Mouse (Mus musculus): ENCODE measurements at regions not wholly inside any gene's neighbourhood (a gene's known extent, or its start where the extent isn't known, plus 50 kb on each side); places are given as distances from the start of the nearest gene placed in this dataset.

DNA sequence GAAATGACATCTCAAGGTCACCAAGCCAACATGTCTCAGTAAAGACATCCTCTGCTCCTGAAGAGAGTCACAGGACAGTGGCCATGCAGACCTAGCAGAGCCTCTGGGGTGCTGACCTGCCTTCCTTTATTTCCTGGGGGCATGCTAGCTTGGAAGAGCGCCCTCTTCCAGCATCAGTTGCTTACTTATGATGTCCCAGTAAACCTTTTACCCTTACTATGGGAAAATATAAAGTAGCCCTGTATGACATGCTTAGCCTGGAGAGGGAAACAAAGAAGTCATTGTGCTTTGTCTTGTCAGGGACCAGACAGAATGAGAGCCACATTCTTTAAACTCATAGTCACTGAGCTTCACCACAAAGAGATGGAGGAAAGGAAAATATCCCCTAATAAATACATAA, 82.9 kb downstream of the Postn start:
- DNase-seq: peak; percentile 3 to 23

DNA sequence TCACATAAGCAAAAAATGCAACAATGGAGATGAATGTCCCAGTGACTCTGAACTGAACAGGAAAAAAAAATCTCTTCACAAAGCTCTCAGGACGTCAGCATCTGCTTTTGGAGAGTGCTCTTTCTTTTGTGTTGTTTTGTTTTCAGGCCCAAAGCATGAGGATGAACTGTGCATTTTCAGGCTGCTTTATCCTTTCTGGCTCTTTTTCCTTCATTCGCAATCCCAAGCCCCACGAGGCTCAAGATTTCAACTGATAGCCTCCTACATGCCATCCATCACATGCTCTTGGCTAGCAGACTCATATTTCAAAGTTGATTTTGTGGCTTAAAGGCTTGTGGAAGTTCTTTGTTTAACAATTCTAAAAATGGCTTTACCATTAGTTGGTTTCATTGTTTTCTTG, 86.0 kb downstream of the Postn start:
- DNase-seq: no peak

DNA sequence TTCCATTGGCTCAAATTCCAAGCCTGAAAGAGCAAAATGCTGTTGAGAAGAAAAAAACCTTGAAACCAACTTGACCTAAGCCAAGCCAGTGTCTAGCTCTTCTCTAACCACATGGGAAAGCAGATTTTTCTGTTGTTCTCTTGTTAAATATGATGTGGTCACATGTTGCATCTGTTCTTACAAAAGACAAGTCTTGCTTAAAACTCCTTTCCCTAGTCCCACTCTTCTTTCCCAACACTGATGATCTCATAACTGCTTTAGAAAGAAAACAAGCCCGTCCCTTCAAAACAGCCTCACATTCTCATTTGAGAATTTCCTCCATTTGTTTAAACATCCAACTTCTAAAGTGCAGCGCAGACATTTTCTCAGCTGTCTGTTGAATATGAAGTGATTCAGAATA, 96.5 kb downstream of the Postn start:
- no peak for DNase-seq

DNA sequence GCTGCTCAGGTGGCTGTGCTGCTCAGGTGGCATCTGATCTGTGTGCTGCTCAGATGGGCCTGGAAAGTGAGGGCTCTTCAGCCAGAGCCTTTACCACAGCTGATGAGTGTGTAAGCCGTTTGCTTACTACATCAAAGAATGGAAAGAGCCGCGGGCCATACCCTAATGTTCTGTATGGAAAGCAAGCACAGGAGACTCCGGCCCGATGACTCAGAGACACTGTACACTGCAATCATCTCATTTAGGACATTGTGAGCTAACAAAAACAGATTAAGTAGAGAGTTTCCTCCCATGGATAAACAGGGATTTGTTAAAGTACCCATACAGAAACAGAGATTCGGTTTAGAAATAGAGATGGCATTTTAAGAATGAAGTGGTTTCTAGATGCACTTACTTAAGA, 100.5 kb downstream of the Postn start:
- DNase-seq: no peak

DNA sequence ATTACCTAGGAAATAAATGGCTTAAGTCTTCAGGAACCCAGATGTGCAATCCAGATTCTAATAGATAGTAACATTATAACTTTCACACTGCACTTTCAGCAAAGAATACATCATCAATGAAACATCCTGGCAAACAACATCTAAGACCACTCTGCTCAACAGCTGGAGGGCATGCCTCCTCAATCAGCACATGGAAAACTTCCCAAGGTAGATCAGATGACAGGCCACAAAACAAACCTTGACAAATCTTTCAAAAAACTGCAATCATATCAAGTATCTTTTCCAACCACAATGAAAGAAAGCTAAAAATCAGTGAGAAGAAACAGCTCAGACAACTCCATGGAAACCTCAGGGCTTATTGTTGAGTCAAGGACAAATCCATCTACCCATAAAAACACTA, 105.2 kb downstream of the Postn start:
- DNase-seq: no peak

DNA sequence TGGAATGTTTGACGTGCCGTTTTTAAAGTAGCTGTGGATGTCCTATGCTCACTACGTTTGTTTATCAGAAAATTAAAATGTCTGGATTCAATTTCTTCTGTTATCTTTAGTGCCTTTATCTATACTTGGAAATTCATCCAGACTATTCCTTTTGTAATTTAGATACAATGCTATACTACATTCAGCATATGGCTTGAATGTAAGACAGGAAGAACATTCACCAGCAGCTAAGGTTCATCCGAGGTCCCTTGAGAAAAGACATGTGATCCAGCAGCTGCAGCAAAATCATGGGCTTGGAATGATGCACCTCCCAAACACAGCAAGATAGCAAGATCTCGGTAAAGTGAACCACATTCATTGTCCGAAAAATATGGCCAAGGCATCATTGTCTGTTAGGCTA, 113.3 kb downstream of the Postn start:
- no peak for DNase-seq

DNA sequence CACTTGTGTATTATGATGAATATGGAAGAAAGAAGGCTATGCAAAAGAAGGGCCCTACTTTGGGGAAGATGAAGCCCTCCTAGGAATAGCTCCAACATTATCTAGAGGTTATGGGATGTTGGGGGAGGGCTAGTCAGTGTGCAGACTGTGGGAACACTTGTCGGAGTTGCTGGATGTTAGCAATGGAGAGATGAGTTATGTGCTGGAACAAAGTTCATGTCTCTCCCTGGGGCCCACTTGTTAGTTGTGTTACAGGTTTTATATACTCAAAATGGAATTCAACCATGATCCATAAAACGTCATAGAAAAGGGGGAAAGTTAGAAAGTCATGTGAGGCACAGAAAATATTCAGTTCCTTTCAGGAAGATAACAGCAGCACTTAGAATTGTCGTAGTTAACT, 115.0 kb downstream of the Postn start:
- DNase-seq: no peak

DNA sequence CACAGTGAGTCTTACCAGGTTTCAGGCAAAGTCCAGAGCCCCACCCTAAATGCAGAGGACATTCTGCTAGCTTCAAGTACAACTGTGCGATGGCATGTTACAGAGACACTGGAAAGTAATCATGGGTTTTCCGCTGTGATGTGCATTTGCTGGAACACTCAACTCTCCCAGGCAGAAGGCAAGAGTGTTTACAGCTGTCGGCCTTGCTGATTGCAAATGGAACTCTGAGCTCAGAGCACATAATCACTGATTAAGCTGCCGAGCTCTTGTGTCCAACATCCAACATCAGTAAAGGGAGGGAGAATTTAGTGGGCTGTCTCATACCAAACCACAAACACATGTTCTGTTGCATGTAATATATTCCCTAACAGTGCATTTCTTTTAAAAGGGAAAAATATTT, 117.1 kb downstream of the Postn start:
- no peak for DNase-seq

DNA sequence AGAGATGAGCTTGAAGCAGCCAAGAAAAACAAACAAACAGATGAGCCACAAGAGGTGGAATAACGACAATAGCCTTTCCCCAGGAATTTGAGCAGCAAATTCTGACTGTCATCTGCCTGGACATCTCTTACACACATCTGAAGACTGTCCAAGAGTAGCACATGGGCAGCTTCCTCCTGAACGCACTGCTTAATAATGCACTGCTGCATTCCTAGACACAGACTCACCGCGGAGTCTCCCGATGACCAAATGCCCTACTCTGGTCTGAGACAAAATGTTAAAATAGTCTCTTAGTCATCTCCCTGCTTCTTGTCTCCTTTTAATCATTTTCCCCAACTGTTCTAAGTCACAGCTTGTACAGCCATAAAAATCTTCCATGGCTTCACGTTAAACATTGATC, 119.3 kb downstream of the Postn start:
- DNase-seq: no peak

DNA sequence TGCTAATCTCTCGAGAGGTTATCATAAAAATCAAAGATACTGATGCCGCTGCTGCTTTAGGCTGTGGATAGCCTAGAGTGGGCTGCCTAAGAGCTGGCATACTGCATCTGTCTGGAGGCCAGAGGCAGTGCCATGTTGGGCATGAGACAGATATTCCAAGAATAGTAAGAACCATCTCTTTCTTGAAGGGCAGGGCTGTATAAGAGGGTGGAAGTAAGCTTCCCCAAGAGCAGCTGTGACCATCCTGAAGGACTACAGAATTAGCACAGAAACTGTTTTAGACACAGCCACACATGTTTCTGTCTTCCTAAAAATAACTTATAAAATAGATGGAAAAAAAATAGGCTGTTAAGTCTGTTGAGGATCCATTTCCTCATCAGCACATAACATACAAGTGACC, 126.4 kb downstream of the Postn start:
- no peak for DNase-seq

DNA sequence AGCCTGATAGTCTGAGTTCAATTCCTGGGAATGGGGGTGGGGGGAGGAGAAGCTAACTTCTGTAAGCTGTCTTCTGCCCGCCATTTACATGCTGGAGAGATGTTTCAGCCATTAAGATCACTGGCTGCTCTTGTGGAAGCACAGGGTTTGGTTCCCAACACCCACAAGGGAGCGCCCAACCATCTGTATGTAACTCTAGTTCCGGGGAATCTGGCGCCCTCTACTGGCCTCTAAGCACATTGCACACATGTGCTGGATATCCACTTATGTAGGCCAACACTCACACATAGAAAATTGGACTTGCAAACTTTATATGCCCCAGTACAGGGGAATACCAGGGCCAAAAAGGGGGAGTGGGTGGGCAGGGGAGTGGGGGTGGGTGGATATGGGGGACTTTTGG, 126.9 kb downstream of the Postn start:
- no peak for DNase-seq

DNA sequence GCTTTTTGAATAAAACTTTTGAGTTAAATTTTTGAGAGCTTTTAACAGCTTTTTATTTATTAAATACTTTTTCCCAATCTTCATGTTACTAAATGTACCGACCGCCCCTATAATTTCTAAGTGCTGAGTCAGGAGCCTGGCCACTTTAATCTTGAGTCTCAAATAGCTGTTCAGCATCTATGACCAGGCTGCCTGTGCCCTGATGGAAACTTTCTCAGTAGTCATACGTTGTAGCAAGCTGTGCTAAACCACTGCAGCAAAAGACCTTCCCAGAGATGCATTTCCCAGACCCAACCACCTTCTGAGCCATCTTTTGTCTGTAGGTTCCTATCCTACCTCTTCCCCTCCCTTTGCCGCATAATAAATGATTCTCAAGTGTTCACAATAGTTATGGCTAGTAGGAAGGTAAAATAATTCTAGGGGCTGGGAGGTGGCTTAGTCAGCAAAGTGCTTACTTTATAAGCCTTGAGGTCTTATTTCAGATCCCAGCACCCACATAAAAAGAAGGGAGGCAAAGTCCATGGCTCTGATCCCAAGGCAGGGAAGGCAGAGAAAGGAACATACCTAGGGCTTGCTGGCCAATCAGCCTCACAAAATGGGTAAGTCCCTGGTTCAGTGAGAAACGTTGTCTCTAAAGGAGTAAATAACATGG, 129.5 kb downstream of the Postn start:
- no peak for DNase-seq

DNA sequence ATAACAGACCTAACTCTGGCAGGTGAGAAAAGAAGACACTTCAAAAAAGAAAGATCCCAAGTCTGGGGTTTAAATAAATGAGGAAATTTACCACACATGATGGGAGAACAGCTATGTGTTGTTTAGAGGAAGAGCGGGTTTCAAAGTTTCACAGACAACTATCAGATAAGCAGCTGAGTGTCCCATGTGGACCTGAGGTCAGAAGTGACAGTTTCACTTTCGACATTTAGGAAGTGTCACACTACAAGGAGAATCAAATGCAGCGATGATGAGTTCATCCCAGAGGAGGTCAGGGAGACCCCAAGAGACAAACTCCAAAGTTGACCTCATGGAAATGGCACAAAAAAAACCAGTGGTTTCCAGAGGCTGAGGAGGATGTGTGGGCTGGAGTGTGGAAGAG, 132.7 kb downstream of the Postn start:
- no peak for DNase-seq

DNA sequence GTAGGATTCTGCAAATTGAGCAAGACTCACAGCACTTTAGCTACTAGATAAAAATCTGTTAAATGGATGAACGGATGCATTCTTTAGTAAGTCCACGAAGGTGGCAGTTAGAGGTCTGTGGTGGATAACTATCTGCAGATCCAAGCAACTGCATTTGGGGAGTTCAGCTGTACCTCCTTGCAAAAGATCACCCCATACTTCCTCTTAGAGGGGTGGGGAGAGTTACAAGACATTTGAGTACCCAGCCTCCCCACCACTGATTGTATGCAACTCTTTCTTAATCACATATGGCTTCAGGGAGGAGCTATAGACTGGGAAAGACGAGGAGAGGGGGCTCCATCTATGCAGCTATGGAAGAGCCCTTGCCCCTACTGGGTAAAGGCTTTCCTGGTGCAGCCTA, 144.1 kb downstream of the Postn start:
- DNase-seq: no peak

DNA sequence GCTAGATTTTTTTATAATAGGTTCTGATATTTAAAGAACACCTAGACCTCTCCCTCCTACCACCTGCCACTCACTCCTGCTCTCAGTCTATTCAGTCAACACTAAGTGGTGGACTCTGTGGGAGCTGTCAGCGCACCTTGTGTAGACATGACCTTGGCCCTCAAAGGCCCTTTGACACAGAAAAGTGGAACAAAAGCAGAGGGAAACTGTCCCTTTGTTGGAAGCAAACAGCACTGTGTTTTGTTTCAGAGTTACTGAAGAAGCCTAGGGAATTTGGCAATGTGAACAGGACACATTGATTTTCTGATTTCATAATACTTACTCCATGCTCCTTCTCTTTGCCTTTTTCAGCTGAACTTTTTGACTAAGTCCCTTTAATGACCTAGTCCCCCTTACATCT, 146.7 kb downstream of the Postn start:
- DNase-seq: no peak

DNA sequence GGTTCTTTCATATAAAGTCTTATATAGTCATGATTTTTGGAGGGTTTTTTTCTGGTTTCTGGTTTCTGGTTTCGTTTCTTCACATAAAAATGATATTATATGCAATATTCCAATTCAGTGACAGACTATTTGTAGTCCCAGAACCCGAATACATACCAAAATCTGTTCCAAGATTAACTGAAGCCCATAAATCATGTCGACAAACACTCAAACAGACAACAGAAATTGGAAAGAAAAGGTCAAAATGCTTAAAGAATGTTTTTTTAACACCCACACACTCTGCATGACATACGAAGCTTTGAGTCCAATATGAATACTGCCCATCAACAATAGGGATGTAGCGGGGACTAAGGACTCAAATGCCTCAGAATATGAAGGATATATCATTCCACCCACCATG, 148.0 kb downstream of the Postn start:
- DNase-seq: no peak

DNA sequence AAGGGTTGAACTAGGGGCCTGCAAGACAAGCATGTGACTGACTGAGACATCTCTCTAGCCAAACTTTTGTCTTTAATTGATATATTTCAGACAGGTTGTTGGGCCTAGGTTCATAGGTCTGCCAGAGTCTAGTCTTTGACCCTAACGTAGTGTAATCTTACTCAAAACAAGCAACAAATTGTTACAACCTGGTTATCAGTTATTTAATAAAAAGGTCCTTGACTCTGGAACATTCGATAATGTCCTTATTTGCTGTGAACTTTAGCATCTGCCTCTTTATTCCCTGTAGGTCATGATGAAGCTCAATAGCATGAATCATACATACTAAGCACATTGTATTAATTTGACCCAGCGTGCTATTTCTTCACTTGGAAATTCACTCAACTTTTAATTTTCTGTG, 156.3 kb downstream of the Postn start:
- DNase-seq: no peak

DNA sequence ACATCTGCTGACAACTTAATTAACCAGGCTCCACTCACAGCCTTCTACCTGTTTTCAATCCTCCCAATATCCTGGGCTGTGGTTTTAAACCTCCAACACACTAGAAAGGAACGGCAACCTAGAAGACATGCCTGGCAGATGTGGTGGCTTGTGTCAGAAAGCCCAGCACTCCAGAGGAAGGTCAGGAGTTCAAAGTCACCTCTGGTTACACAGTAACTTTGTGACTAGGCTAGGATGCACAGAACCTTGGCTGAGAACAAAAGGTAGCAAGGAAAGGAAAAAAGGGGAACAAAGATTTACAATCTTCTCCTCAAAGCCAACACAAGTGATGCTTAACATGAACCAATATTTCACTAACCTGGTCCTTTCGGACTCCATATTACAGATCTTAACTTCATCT, 161.8 kb downstream of the Postn start:
- DNase-seq: no peak

DNA sequence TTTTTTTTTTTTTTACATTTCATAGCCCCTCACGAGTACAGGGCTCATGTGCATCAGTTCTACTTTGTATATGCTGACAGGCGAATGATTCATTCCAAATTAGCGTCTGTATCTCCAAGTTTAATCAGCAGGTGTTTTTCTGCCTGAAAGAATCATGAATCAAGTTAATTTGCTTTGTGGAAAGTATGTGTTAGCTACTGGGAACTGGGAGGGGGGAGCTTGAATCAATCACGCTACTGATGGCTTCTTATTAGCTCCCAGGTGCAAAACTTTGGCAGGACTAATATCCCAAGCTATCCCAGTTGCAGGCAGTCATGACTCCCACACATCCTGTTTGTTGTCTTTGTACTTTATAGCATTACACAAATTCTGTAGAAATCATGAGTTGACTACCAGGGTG, 165.7 kb downstream of the Postn start:
- no peak for DNase-seq

DNA sequence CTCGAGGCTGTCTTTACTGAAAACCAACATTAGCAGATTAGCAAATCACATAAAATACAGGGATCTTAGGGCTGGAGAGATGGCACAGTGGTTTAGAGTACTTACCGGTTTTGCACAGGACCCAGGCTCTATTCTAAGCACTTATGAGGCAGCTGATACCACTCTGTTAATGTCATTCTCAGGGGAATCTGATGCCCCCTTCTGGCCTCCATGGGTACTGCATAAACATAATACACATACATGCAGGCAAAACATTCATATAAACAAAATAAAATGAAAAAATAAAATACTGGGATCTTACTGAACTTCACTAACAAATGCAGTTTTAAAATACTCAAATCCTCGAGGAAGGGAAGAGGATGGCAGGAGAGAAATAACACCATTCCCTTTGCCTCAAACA, 164.3 kb upstream of the Supt20 start:
- DNase-seq: peak in 1 of 2 experiments; percentile 3

DNA sequence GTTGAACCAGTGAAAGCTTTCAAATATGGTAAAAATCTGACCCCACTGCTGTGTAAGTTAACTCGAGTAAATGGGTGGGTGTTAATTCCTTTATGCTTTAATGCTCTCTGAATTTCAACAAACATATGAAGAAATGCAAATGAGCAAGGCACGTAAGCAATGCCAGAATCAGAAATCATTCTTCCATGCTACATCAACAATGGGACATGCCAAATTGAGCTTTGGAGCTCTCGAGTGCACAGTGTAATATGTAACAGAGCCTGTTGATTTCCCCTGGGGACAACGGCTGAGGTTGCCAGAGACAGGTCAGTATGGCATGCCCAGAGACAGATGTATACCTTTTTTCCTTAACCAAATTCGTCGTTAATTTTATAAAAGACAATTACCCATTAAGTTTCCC, 162.4 kb upstream of the Supt20 start:
- DNase-seq: no peak

DNA sequence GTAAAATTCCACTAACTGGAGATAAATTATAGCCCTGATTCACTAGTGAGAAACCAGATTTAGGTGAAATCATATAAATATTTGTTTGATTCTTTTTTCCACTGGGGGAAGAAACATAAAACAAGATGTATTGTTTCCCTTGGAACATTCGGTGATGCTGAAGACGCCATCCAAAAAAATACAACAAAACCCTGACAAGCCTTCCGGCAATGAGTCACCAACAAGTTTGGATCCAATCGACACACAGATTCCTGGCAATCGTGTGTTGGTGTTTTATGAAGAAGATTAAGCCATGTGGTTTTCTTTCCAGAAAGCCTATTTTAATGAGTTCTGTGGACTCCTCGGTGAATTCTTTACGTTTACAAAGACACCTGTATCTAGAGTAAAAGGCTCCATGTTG, 157.2 kb upstream of the Supt20 start:
- no peak for DNase-seq

DNA sequence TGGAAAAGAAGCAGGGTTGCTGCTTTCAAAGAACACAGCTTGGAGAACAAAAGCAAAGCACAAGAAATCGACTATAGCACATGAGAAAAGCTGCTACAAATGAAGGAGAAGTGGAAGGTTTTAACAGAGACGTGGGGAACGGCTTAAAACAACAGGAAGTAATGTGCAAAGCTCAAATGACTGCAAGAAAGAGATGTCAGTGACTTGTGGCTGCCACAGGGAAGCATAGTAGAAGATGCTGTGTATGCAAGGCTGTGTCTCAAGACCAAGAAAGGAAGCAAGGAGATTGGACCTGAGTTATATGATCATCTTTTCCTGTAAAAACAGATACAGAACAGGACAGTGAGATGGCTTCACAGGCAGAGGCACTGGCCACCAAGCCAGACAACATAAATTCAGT, 154.6 kb upstream of the Supt20 start:
- no peak for DNase-seq

DNA sequence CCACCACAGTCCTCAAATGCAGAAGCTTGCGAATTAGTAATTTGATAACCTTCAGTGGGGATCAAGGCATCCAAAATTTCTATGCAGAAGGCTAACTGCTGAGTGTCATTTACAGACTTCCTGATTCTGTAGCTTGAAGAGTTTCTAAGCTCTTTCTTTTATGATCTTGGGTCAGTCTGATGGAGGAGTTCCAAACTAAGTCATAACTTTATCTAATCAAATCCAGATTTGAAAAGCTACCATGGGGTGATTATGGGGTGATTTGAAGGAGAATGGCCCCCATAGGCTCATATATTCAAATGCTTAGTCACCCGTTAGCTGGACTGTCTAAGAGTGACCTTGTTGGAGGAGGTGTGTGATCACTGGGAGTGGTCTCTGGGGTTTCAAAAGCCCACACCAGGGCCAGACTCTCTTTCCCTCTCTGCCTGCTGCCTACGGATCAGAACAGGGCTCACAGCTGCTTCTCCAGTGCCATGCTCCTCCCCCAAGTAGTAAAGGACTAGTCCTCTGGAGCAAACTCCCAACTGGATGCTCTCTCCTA, 152.0 kb upstream of the Supt20 start:
- DNase-seq: no peak

DNA sequence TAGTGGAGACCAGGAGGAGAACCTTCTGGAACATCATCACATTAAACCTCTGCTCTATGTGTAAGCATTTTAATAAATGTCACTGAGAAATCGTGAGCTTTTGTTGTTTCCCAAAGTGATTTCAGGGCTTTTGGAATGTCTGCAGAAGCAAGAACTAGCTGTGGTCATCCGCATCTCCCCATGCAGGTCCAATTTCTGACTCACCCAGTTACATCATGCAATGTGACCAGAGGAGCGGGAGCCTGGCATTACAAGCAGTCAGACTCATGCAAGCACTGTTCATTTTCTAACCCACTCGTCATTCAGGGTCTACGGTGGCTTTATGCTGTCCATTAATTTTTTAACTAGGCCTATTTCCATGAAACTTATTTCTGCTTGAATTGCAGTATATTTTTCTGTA, 151.2 kb upstream of the Supt20 start:
- peak; percentile 8 to 28 for DNase-seq

Measured in adrenal gland, postnatal 36 days (tissue).